Mouse (Mus musculus): Measurements from ENCODE around the gene Itpr1. TPM values are rescaled to one million over a fixed set of nuclear protein-coding genes. Genes with fewer than 3 reads are reported as not detected.

The Itpr1 gene
- polyA plus RNA-seq, 1 experiment from 2014 or later, result 15.0 TPM

DNA sequence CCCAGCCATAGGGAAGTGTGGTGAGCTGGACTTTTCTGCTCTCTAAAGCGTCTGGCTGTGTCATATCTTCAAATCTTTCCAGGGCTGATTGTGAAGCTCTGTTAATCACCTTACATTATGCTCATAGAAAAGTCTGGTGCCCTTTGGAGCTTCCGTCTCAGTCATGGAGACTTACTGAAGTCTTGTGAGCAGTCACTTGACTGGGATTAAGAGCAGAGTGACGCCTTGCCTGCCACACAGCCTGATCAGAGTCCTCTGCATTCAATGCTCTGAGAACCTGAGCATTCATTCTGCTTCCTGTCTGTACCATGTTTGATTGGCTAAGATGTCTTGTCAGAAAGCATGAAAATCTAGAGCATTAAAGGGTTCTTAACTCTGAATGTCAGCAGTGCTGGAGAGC lies 314.7 kb downstream of the Itpr1 start:
- Histone ChIP-seq H3K4me3 (replicated peaks; ENCODE audit: low read length) (no peak overlapping the region), H3K27me3 (replicated peaks; ENCODE audit: control insufficient read depth, insufficient read depth, low read length) (no peaks in the 10 kb centered on the region), H3K4me2 (ENCODE audit: low read length) (no peak overlapping the region), H3K9me3 (ENCODE audit: control insufficient read depth, low read length) (no peaks in the 10 kb centered on the region), H3K36me3 (ENCODE audit: control insufficient read depth, insufficient read depth) (no peaks in the 10 kb centered on the region; the same call in 1 of the 2 replicates), H3K27ac (ENCODE audit: low read length) (no peak overlapping the region), H3K4me1 (replicated peaks; ENCODE audit: control insufficient read depth, insufficient read depth, low read length) (no peaks in the 10 kb centered on the region), H3K9ac (replicated peaks; ENCODE audit: low read depth, low read length) (no peak overlapping the region)
- 77% methylated on average over 3 of the region's 3 CpGs for WGBS
- ATAC-seq, result no peak

DNA sequence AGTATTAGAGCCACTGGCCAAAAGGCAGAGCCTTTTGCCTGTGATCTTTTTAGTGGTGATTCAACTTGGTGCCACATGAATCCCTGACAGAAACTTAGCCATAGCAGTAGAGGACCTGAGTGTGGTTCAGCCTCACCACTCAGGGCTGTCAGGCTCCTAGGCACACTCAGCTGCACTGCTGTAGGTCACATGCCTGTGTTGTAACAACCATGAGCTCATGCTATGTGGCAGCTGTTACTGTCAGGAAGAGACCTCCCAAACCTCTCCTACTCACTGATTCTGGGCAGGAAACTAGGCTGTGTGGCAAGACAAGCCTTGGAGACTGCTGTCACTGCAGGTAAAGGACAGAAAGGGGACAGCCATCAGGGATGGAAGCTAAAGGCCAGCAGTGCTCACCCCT lies 315.1 kb downstream of the Itpr1 start:
- H3K27me3 ChIP-seq (replicated peaks; ENCODE audit: control insufficient read depth, insufficient read depth, low read length), result no peaks in the 10 kb centered on the region
- no peak overlapping the region for H3K9ac ChIP-seq (replicated peaks; ENCODE audit: low read depth, low read length)
- no peak overlapping the region for H3K4me3 ChIP-seq (replicated peaks; ENCODE audit: low read length)
- no peaks in the 10 kb centered on the region; the same call in 1 of the 2 replicates for H3K36me3 ChIP-seq (ENCODE audit: control insufficient read depth, insufficient read depth)
- H3K9me3 ChIP-seq (ENCODE audit: control insufficient read depth, low read length), result no peaks in the 10 kb centered on the region
- ATAC-seq, result no peak
- no peaks in the 10 kb centered on the region for H3K4me1 ChIP-seq (replicated peaks; ENCODE audit: control insufficient read depth, insufficient read depth, low read length)
- no peak overlapping the region for H3K4me2 ChIP-seq (ENCODE audit: low read length)
- no peak overlapping the region for H3K27ac ChIP-seq (ENCODE audit: low read length)

DNA sequence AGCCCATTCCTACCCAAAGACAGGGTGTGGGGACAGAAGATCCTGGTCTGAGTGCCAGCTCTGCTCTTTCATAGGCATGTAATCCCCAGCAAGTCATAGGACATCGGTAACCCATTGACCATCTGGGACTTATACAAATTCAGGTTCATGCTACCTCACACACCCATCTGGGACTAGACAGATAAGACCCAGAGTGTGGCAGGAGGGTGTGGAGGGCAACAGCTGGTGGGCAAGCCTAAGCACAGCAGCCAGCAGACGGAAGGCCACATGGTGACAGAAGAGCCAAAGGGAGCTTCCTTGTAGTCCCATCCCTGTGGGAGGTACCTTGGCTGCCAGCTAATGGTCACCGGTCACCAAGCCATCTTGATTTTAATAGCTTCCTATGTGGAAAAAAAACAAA lies 316.3 kb downstream of the Itpr1 start:
- no peak for ATAC-seq
- Histone ChIP-seq H3K9ac (replicated peaks; ENCODE audit: low read depth, low read length) (no peak overlapping the region), H3K4me2 (ENCODE audit: low read length) (no peak overlapping the region), H3K36me3 (ENCODE audit: control insufficient read depth, insufficient read depth) (no peaks in the 10 kb centered on the region; the same call in 1 of the 2 replicates), H3K4me1 (replicated peaks; ENCODE audit: control insufficient read depth, insufficient read depth, low read length) (no peaks in the 10 kb centered on the region), H3K27me3 (replicated peaks; ENCODE audit: control insufficient read depth, insufficient read depth, low read length) (no peaks in the 10 kb centered on the region), H3K27ac (ENCODE audit: low read length) (no peak overlapping the region), H3K4me3 (replicated peaks; ENCODE audit: low read length) (no peak overlapping the region), H3K9me3 (ENCODE audit: control insufficient read depth, low read length) (no peaks in the 10 kb centered on the region)
- WGBS, result 97% methylated on average over 3 of the region's 3 CpGs

DNA sequence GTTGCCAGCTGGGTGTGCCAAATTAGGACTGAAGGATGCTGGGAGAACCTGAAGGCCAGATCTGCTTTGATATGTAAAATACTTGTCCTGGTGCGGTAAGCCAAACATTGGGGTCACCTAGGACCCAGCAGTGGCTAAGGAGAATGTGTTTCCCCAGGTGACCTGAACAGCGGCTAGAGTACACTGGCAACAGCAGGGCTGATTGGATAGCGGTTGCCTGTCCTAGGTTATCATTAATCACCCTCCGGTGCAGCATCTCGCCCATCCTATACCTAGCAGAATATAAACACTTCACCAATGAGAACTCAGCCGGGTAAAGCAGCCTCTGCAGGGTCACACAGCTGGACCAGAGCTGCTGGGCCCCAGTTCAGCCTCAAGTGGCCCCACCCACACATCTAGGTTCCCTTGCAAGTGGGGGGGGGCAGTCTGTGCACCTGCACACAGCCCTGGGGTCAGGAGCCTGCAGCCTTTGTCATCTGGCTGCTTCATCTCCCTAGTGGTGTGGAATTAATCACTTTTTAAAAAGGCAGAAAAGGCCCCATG lies 318.0 kb downstream of the Itpr1 start:
- H3K36me3 ChIP-seq (ENCODE audit: control insufficient read depth, insufficient read depth), result no peaks in the 10 kb centered on the region; the same call in 1 of the 2 replicates
- H3K4me2 ChIP-seq (ENCODE audit: low read length), result no peak overlapping the region
- no peak for ATAC-seq
- no peak overlapping the region for H3K4me3 ChIP-seq (replicated peaks; ENCODE audit: low read length)
- no peaks in the 10 kb centered on the region for H3K9me3 ChIP-seq (ENCODE audit: control insufficient read depth, low read length)
- H3K27ac ChIP-seq (ENCODE audit: low read length), result no peak overlapping the region
- no peak overlapping the region for H3K9ac ChIP-seq (replicated peaks; ENCODE audit: low read depth, low read length)
- 37% methylated on average over 6 of the region's 6 CpGs for WGBS
- no peaks in the 10 kb centered on the region for H3K4me1 ChIP-seq (replicated peaks; ENCODE audit: control insufficient read depth, insufficient read depth, low read length)
- H3K27me3 ChIP-seq (replicated peaks; ENCODE audit: control insufficient read depth, insufficient read depth, low read length), result no peaks in the 10 kb centered on the region

DNA sequence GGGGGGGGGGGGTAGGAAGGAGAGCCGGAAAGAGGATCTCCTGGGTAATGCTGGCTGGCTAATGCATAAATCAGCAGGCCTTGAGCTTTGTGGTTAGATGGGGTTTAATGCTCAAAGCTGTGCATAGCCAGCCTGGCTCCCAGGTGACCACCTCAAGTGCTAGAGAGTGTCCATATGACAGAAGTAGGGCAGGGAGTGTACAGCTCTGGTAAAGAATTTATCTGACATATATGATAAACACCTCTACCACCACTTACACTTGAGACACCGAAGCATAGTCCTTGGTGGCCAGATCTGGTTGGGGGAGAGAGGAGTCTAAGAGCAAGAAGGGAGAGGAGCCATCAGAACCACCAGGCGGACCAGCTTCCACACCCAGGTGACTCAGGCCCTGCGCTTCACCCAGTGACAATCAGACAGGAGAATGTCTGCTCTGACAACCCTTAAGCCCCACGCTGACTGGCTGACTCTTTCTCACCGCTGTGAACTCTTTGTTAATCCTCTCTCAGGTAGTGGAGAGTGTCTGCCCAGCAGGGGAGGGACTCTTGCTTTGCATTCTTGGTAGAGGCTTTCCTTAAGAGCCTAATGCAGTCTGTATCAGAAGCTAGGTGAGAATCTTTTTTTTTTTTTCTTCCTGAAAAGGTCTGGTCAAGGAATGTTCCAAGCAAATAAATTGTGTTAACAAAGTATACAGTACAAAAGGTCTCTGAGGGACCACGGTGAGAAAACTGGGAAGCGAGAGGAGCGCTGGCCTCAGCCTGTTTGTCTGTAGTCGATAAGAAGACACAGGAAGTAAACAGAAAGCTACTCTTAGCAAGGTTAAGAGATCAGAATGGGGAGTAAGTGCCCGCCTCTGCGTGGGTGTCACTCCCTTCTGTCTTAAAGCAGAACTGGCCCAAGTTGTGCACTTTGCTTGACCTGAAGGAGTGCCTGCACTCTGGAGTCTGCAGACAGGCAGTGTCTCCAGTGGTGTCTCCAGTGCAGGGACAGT lies 318.7 kb downstream of the Itpr1 start:
- Histone ChIP-seq H3K9me3 (ENCODE audit: control insufficient read depth, low read length) (no peaks in the 10 kb centered on the region), H3K4me3 (replicated peaks; ENCODE audit: low read length) (no peak overlapping the region), H3K4me1 (replicated peaks; ENCODE audit: control insufficient read depth, insufficient read depth, low read length) (no peaks in the 10 kb centered on the region), H3K4me2 (ENCODE audit: low read length) (no peak overlapping the region), H3K36me3 (ENCODE audit: control insufficient read depth, insufficient read depth) (no peaks in the 10 kb centered on the region; the same call in 1 of the 2 replicates), H3K27me3 (replicated peaks; ENCODE audit: control insufficient read depth, insufficient read depth, low read length) (no peaks in the 10 kb centered on the region), H3K27ac (ENCODE audit: low read length) (no peak overlapping the region), H3K9ac (replicated peaks; ENCODE audit: low read depth, low read length) (no peak overlapping the region)
- ATAC-seq, result no peak
- 37% methylated on average over 12 of the region's 12 CpGs for WGBS

DNA sequence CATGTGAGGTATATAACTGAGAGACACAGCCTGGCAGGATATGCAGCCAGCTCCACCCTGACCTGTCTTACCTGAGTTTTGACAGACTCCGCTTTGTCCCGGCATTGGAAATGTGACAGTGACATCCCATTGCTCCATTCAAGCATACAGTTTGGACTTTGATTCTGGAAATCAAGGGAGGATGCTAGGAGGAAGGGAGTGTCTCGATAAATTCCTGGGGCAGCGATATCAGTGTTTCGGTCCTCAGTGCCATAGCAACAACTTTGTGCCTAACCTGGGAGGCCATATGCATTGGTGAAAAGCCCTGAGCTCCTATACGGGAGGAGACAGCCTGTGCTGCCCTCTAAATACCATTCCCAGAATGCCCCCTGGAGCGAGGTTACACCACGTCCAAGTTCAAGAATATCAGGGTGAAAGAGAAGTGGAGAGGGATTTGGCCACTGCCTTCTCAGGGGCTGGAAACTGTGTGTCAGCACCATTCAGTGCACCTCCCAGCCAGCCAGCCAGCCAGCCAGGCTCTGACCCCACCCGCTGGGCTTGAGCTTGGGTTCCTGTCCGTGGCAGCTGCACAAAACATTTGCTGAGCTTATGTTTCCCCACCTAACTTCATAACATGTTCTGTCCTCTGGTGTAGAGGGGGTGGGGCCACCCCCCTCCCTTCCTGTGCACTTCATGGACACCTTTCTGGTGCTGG lies 319.7 kb downstream of the Itpr1 start:
- Histone ChIP-seq H3K27ac (ENCODE audit: low read length) (no peak overlapping the region), H3K4me2 (ENCODE audit: low read length) (no peak overlapping the region), H3K36me3 (ENCODE audit: control insufficient read depth, insufficient read depth) (no peaks in the 10 kb centered on the region), H3K4me1 (replicated peaks; ENCODE audit: control insufficient read depth, insufficient read depth, low read length) (peaks cover 2% of the 10 kb centered on the region; the same call in 1 of the 2 replicates), H3K27me3 (replicated peaks; ENCODE audit: control insufficient read depth, insufficient read depth, low read length) (no peaks in the 10 kb centered on the region), H3K9me3 (ENCODE audit: control insufficient read depth, low read length) (no peaks in the 10 kb centered on the region), H3K9ac (replicated peaks; ENCODE audit: low read depth, low read length) (no peak overlapping the region), H3K4me3 (replicated peaks; ENCODE audit: low read length) (no peak overlapping the region)
- 80% methylated on average over 10 of the region's 10 CpGs for WGBS
- ATAC-seq, result no peak

DNA sequence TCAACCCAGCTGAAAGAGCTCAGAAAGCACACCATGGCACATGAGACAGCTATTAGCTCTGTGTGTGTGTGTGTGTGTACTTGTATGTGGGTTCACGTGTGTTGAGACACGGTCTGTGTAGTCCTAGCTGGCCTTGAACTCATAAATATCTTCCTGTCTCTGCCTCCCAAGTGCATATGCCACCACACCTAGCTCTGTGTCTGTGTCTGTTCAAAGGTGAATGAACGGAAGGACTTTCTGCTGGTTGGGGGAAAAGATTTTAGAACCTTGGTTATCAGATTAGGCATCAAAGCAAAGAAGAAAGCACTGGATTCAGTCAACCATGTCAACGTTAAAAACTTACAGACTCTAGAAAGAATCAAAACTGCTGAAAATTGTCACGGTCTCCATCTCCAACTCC lies 321.2 kb downstream of the Itpr1 start:
- Histone ChIP-seq H3K27ac (ENCODE audit: low read length) (no peak overlapping the region), H3K4me2 (ENCODE audit: low read length) (no peak overlapping the region), H3K4me3 (replicated peaks; ENCODE audit: low read length) (no peak overlapping the region), H3K27me3 (replicated peaks; ENCODE audit: control insufficient read depth, insufficient read depth, low read length) (no peaks in the 10 kb centered on the region), H3K9ac (replicated peaks; ENCODE audit: low read depth, low read length) (no peak overlapping the region), H3K9me3 (ENCODE audit: control insufficient read depth, low read length) (no peaks in the 10 kb centered on the region), H3K4me1 (replicated peaks; ENCODE audit: control insufficient read depth, insufficient read depth, low read length) (peaks cover 2% of the 10 kb centered on the region; the same call in 1 of the 2 replicates), H3K36me3 (ENCODE audit: control insufficient read depth, insufficient read depth) (no peaks in the 10 kb centered on the region)
- ATAC-seq, result no peak
- 87% methylated on average over 5 of the region's 5 CpGs for WGBS

DNA sequence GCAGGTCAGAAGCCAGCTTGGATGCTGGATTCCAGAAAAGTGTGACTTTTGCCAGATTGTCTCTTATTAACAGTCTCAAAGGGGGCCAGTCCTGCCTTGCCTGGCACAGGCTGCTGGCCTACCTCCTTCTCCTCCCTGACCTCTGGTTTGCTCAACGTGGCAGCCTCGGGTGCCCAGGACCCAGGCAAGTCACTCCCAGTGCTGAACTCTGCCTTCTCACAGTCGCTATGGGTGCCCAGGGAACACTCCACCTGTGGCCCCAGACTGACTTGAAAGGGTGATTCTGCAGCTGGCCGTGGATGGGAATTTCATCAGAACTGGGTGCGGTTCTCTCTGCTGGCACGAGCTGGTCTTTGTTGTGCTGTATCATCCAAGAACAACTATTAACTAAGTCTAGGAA lies 321.7 kb downstream of the Itpr1 start:
- no peak for ATAC-seq
- 84% methylated on average over 6 of the region's 6 CpGs for WGBS
- no peak overlapping the region for H3K4me3 ChIP-seq (replicated peaks; ENCODE audit: low read length)
- H3K27me3 ChIP-seq (replicated peaks; ENCODE audit: control insufficient read depth, insufficient read depth, low read length), result no peaks in the 10 kb centered on the region
- no peaks in the 10 kb centered on the region for H3K36me3 ChIP-seq (ENCODE audit: control insufficient read depth, insufficient read depth)
- H3K9me3 ChIP-seq (ENCODE audit: control insufficient read depth, low read length), result no peaks in the 10 kb centered on the region
- no peak overlapping the region for H3K27ac ChIP-seq (ENCODE audit: low read length)
- H3K4me2 ChIP-seq (ENCODE audit: low read length), result no peak overlapping the region
- peaks cover 2% of the 10 kb centered on the region; the same call in 1 of the 2 replicates for H3K4me1 ChIP-seq (replicated peaks; ENCODE audit: control insufficient read depth, insufficient read depth, low read length)
- no peak overlapping the region for H3K9ac ChIP-seq (replicated peaks; ENCODE audit: low read depth, low read length)

DNA sequence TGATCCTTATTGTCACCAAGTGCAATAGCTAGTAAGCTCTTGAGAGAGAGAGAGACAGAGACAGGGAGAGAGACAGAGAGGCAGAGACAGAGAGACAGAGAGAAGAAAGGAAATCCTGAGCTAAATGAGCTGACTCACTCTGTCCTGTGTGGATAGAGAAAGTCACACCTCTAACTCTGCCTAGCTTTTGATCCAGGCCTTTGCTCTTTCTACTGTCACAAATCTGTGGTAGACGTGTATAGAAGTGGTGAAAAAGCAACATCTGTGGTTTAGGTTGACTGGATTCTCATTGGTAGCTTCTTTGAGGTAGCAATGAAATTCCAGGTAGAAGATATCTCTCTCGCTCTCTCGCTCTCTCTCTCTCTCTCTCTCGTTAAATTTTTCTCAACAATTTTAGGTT lies 322.4 kb downstream of the Itpr1 start:
- Histone ChIP-seq H3K36me3 (ENCODE audit: control insufficient read depth, insufficient read depth) (no peaks in the 10 kb centered on the region), H3K27ac (ENCODE audit: low read length) (no peak overlapping the region), H3K9ac (replicated peaks; ENCODE audit: low read depth, low read length) (no peak overlapping the region), H3K9me3 (ENCODE audit: control insufficient read depth, low read length) (no peaks in the 10 kb centered on the region), H3K4me2 (ENCODE audit: low read length) (no peak overlapping the region), H3K27me3 (replicated peaks; ENCODE audit: control insufficient read depth, insufficient read depth, low read length) (no peaks in the 10 kb centered on the region), H3K4me1 (replicated peaks; ENCODE audit: control insufficient read depth, insufficient read depth, low read length) (peaks cover 2% of the 10 kb centered on the region; the same call in 1 of the 2 replicates), H3K4me3 (replicated peaks; ENCODE audit: low read length) (no peak overlapping the region)
- 89% methylated on average over 4 of the region's 4 CpGs for WGBS
- ATAC-seq, result no peak
